Mouse (Mus musculus): ENCODE measurements at regions not wholly inside any gene's neighbourhood (a gene's known extent, or its start where the extent isn't known, plus 50 kb on each side); places are given as distances from the start of the nearest gene placed in this dataset.

DNA sequence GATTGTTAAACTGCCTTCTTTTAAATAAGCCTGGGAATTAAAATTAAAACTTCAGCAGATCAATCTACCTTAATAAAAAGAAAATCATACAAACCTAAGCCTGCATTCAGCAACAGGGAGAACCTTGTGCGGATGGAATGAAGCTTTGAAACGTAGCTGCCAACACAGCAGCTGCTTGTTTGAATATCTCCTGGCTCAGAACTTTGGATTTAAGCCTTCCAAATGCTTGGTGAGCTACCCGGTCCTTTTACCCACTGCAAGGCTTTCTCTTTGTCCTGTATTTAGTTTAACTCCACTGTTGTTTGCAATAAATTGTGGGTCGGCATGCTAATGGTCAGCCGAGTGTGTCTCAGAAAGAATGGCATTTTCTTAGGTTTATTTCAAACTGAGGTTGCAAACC is 169.7 kb upstream of the Veph1 start:
- Histone ChIP-seq H3K36me3 (replicated peaks) (no peaks in the 10 kb centered on the region), H3K27me3 (replicated peaks; ENCODE audit: low read depth, poor library complexity, severe bottlenecking) (no peaks in the 10 kb centered on the region), H3K4me3 (no peak overlapping the region), H3K4me1 (no peaks in the 10 kb centered on the region), H3K9me3 (no peaks in the 10 kb centered on the region), H3K27ac (replicated peaks) (no peak overlapping the region)
- WGBS: 87% methylated on average over 5 of the region's 5 CpGs
- DNase-seq (ENCODE audit: low spot score): no peak

DNA sequence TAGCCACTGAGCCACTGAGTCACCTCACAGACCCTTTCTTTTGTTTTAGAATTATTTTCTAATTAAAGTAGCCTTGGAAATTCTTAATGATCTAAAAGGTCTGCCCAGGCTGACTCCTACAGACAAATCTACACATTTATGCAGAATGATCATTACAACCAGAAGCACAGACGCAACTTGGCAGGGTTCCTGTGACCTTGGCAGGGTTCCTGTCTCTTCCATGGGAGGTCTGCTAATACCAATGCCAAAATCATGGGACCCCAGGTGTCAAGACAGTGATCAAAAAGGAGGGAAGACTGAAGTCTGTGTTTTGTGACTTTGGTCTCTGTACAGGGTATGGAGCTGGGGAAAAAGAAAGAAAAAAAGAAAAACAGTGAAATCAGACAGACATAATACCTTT is 168.7 kb upstream of the Veph1 start:
- Histone ChIP-seq H3K27me3 (replicated peaks; ENCODE audit: low read depth, poor library complexity, severe bottlenecking) (no peaks in the 10 kb centered on the region), H3K27ac (replicated peaks) (no peak overlapping the region), H3K4me1 (no peaks in the 10 kb centered on the region), H3K36me3 (replicated peaks) (no peaks in the 10 kb centered on the region), H3K9me3 (no peaks in the 10 kb centered on the region), H3K4me3 (no peak overlapping the region)
- no peak for DNase-seq (ENCODE audit: low spot score)
- WGBS: 97% methylated on average over 1 of the region's 1 CpGs

GRCm38 (mm10) chr3:66462341-66462740 is 165.7 kb upstream of the Veph1 start:
- Histone ChIP-seq H3K27me3 (replicated peaks; ENCODE audit: low read depth, poor library complexity, severe bottlenecking) (no peaks in the 10 kb centered on the region), H3K4me3 (no peak overlapping the region), H3K27ac (replicated peaks) (no peak overlapping the region), H3K4me1 (no peaks in the 10 kb centered on the region), H3K9me3 (no peaks in the 10 kb centered on the region), H3K36me3 (replicated peaks) (no peaks in the 10 kb centered on the region)
- 100% methylated on average over 1 of the region's 1 CpGs for WGBS
- no peak for DNase-seq (ENCODE audit: low spot score)

GRCm38 (mm10) chr3:66446274-66447159 is 149.9 kb upstream of the Veph1 start:
- Histone ChIP-seq H3K9me3 (no peaks in the 10 kb centered on the region), H3K36me3 (replicated peaks) (no peaks in the 10 kb centered on the region), H3K4me1 (no peaks in the 10 kb centered on the region), H3K27me3 (replicated peaks; ENCODE audit: low read depth, poor library complexity, severe bottlenecking) (no peaks in the 10 kb centered on the region), H3K27ac (replicated peaks) (no peak overlapping the region), H3K4me3 (no peak overlapping the region)
- 79% methylated on average over 10 of the region's 10 CpGs for WGBS
- no peak for DNase-seq (ENCODE audit: low spot score)

- Histone ChIP-seq H3K9me3 (no peaks in the 10 kb centered on the region), H3K4me1 (no peaks in the 10 kb centered on the region), H3K36me3 (replicated peaks) (no peaks in the 10 kb centered on the region), H3K27me3 (replicated peaks; ENCODE audit: low read depth, poor library complexity, severe bottlenecking) (no peaks in the 10 kb centered on the region), H3K4me3 (no peak overlapping the region), H3K27ac (replicated peaks) (no peak overlapping the region)
- DNase-seq (ENCODE audit: low spot score): no peak
These were observed 136.6 kb upstream of the Veph1 start for GRCm38 (mm10) chr3:66433216-66433615.

- WGBS: 87% methylated on average over 3 of the region's 3 CpGs
- no peak overlapping the region for H3K27ac ChIP-seq (replicated peaks)
These were observed 133.6 kb upstream of the Veph1 start for GRCm38 (mm10) chr3:66430187-66430586.

DNA sequence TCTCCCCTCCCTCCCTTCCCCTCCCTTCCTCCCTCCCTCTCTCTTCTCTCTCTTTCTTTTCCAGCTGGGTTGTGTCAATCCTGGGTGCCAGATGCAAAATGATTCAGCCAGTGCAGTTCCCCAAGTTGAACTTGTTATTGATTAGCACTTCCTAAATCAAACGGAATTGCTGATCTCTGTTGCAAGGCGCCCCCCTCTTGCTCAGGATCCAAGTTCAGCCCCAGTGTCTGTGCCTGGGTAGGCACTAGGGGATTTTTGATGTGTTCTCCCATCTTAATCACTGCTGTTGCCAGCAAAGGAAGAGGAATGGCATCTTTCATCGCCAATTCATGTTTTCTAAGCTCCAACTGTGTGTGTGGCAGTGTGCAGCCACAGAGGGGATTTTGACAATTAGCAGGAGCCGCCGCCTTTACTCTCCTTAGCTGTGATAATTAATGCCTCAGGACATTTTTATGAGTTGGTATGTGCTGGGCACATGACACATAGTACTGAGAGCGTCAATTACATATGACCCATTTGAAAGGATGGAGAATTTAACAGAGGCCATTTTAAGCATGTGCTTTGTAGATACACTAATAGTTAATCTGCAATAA is 125.9 kb upstream of the Veph1 start:
- H3K27ac ChIP-seq (replicated peaks): no peak overlapping the region
- H3K9me3 ChIP-seq: no peaks in the 10 kb centered on the region
- 69% methylated on average over 6 of the region's 6 CpGs for WGBS
- no peak overlapping the region for H3K4me3 ChIP-seq
- H3K4me1 ChIP-seq: peaks cover 9% of the 10 kb centered on the region
- no peaks in the 10 kb centered on the region for H3K27me3 ChIP-seq (replicated peaks; ENCODE audit: low read depth, poor library complexity, severe bottlenecking)
- H3K36me3 ChIP-seq (replicated peaks): no peaks in the 10 kb centered on the region
- no peak for DNase-seq (ENCODE audit: low spot score)

More at GRCm38 (mm10) chr3:66430187-66430586, 133.6 kb upstream of the Veph1 start:
- H3K36me3 ChIP-seq (replicated peaks): no peaks in the 10 kb centered on the region
- H3K27me3 ChIP-seq (replicated peaks; ENCODE audit: low read depth, poor library complexity, severe bottlenecking): no peaks in the 10 kb centered on the region
- no peak for DNase-seq (ENCODE audit: low spot score)
- H3K9me3 ChIP-seq: no peaks in the 10 kb centered on the region
- no peaks in the 10 kb centered on the region for H3K4me1 ChIP-seq
- no peak overlapping the region for H3K4me3 ChIP-seq

DNA sequence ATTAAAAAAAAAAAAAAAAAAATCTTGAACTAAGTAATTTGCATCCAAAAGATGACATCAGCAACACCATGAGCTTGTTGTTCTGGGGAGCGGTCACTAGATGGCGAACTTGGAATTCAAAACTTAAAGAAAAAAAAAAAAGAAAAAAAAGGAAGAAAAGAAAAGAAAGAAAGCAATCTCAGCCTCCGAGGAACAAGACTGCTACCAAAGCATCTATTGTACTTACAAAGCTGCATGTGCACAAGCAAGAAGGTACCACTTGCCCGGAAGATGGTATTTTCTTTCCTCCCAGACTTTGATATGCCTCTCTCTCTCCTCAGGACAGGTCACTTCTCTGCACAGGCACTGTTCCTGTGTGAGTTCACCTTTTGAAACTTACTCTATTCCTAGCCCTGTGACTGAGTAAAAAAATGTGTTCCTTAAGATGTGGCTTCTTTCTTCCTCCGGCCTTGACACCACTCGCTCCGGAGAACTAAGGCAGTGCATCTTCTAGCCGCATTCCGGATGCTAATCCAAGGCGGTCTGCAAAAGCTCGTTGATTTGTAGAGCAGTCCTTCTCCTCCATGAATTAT is 114.2 kb upstream of the Veph1 start:
- Histone ChIP-seq H3K4me3 (peak overlapping the region; percentile 41; the same call in 1 of the 2 replicates), H3K27ac (replicated peaks) (peak overlapping the region; percentile 63)
- 32% methylated on average over 11 of the region's 11 CpGs for WGBS

DNA sequence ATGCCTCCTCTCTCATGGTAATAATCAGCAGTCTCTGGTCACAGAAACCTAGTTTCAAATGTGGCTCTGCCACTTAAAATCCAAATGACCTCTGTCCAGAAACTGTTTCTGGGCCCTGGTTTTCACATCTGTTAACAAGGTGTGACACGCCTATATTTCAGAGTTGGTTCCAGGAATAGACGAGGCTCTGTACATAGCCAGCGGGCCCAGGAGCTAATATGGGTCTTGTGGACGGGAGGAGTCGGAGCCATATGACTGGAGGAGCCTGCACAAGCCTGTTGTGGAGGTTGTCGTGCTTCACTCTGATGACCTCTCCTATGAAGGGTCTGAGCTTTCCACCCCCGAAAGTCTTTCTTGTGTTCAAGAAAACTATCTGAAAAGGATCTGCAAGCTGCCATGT is 112.2 kb upstream of the Veph1 start:
- Histone ChIP-seq H3K36me3 (replicated peaks) (no peaks in the 10 kb centered on the region), H3K27ac (replicated peaks) (no peak overlapping the region), H3K27me3 (replicated peaks; ENCODE audit: low read depth, poor library complexity, severe bottlenecking) (peaks cover 4% of the 10 kb centered on the region), H3K4me1 (peaks cover 12% of the 10 kb centered on the region; the same call in 1 of the 2 replicates), H3K9me3 (no peaks in the 10 kb centered on the region), H3K4me3 (no peak overlapping the region)
- WGBS: 81% methylated on average over 7 of the region's 7 CpGs
- DNase-seq (ENCODE audit: low spot score): no peak

More for the DNA sequence above, 114.2 kb upstream of the Veph1 start:
- Histone ChIP-seq H3K4me1 (peaks cover 12% of the 10 kb centered on the region; the same call in 1 of the 2 replicates), H3K9me3 (no peaks in the 10 kb centered on the region), H3K27me3 (replicated peaks; ENCODE audit: low read depth, poor library complexity, severe bottlenecking) (peaks cover 7% of the 10 kb centered on the region), H3K36me3 (replicated peaks) (no peaks in the 10 kb centered on the region)
- peak; percentile 32 for DNase-seq (ENCODE audit: low spot score)

- Histone ChIP-seq H3K36me3 (replicated peaks) (no peaks in the 10 kb centered on the region), H3K4me3 (no peak overlapping the region), H3K9me3 (no peaks in the 10 kb centered on the region), H3K4me1 (peaks cover 5% of the 10 kb centered on the region), H3K27ac (replicated peaks) (no peak overlapping the region), H3K27me3 (replicated peaks; ENCODE audit: low read depth, poor library complexity, severe bottlenecking) (peaks cover 4% of the 10 kb centered on the region; the same call in 1 of the 2 replicates)
- WGBS: 94% methylated on average over 4 of the region's 4 CpGs
- DNase-seq (ENCODE audit: low spot score): no peak
These were observed 109.0 kb upstream of the Veph1 start for GRCm38 (mm10) chr3:66405645-66406044.

DNA sequence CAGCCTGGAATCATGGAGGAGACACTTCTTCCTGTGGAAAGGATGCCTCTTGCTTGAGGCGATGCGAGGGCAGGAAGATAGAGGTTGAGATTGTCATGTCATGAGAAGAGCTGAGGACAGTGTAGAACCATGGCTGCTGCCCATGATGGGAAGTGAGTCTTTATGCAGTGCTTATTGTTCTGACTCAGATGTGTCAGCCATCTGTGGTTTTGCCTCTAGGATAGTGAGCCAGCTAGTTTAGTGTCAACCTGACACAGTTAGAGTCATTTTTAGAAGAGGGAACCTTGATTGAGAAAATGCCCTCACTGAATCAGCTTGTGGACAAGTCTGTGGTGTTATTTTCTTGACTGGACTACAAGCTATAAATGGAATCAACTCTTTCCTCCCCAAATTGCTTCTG is 107.1 kb upstream of the Veph1 start:
- H3K36me3 ChIP-seq (replicated peaks): no peaks in the 10 kb centered on the region
- DNase-seq (ENCODE audit: low spot score): no peak
- no peaks in the 10 kb centered on the region for H3K9me3 ChIP-seq
- WGBS: 91% methylated on average over 2 of the region's 2 CpGs
- H3K4me1 ChIP-seq: peaks cover 8% of the 10 kb centered on the region
- H3K27ac ChIP-seq (replicated peaks): no peak overlapping the region
- no peak overlapping the region for H3K4me3 ChIP-seq
- 0 out of 2 replicates have a peak, but pooled peaks cover 4% of the 10 kb centered on the region for H3K27me3 ChIP-seq (replicated peaks; ENCODE audit: low read depth, poor library complexity, severe bottlenecking)

DNA sequence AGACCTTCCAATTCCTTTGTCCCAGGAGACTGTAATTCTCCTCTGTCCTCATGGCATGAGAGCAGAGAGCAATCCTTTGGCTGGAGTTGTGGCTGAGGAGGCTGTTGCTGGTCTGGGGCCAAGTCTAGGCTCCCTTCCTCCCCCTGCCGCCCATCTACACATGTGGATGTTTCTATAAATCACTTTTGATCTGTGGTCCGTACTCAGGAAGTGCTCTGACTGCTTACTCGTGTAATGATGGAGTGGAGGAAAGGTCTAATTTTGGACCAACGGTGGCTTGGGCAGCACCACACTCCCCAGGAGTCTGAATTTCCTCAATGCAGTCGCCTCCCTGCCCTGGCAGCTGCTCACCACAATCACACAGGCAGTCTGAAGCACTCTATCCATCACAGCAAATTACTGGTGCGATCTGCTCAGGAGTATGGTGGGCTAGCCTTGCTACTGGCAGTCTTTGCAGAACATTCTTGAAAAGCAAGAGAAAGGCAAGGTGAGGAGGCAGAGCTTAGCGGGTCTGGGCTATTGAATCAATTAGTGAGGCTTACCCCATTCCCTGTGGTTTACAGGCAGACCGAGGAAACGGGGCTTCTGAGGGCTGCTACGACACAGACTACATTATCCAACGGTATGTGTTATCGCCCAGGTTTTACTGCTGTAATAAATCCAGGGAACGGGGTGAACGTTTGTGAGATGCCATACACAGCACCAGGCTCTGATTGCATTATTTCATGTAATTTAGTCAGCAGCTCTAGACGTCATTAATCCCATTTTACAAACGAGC is 104.3 kb upstream of the Veph1 start:
- 66% methylated on average over 16 of the region's 16 CpGs for WGBS
- Histone ChIP-seq H3K27ac (replicated peaks) (peak overlapping the region; percentile 2; the same call in 1 of the 2 replicates), H3K4me1 (peaks cover 8% of the 10 kb centered on the region), H3K36me3 (replicated peaks) (no peaks in the 10 kb centered on the region), H3K27me3 (replicated peaks; ENCODE audit: low read depth, poor library complexity, severe bottlenecking) (no peaks in the 10 kb centered on the region), H3K9me3 (no peaks in the 10 kb centered on the region), H3K4me3 (no peak overlapping the region)
- no peak for DNase-seq (ENCODE audit: low spot score)
